Mouse (Mus musculus) mouse embryonic stem cell (cell line): ENCODE data around the gene Rsg1.

Experiments
- in situ Hi-C, 2 experiments: fragments of 300-500 bp; cut with MboI; formaldehyde crosslinking; loops; 1 replicate in 1 of 2; 3 replicates in 1 of 2; pipeline ENCODE4 v1.14.3; 2019 to 2020; ENCODE audit warnings: low sequenced_read_pairs in 2 of 2, low pct_unique_long_range_greater_than_20kb in 1 of 2, mixed read lengths in 1 of 2; ENCODE audit not compliant: unreplicated experiment in 1 of 2

The Rsg1 gene

DNA sequence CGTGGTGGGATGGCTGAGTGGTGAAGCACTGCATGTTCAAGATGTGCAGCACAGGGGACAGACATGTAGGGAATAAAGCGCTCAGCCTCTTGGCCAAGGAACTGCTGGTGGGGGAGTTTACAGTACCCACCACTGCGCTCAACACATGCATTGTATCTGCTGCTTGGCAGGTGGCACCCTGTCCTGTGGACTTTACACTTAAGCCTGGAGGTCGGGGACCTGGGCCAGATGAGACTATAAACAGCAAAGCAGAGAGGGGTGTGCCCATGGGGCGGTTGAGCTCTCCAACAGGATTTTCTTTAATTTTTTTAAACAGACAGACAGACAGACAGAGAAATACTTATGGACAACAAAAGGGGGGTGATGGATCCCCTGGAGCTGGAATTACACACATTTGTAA, 6.7 kb upstream of the Rsg1 start:
- in situ Hi-C loops = no loop called here

DNA sequence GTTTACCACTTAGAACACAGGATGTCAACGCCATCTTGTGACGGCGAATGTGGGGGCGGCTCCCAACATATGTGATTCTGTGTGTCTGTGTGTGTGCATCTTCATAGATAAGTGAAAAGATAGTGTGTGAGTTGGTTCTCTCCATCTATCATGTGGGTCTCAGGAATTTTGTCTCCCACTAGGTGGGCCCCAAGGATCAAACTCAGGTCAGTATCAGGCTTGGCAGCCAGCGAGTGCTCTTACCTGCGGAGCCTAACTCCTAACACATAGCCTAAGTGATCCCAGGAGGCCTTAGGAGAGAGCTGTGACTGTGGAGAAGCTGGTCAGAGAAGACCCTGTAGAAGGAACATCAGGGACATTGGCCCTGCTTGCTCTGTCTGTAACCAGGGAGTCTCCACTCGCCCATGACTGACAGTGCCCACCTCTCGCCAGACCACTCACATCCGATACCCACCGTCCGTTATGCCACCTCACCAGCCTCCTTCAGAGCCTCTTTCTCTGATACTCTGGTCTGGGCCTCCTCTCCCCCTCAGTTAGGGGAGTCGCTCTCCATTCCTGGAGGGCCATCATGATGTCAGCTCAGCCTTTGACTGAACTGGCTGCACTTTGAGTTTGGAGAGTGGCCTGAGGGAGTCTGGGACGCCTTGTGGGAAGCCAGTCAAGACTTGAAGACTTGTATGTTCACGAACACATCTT, 3.1 kb upstream of the Rsg1 start:
- in situ Hi-C loops = no loop called here

DNA sequence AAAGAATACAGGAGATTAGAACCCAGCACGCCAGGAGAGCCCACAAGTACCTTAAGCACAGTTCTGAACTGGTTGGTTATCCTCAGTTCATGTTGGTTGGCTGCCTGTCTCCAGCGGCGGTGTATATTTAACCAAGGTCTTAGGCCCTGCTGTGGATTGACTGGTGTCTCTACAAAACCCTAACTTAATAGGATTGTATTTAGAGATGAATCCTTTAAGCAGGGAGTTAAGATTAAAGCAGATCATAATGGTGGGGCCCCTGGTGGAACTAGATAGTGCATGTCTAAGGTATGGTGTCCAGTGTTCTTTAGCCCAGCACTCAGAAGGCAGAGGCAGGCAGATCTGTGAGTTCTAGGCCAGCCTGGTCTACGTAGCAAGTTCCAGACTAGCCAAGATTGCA, 2.1 kb upstream of the Rsg1 start:
- in situ Hi-C loops = no loop called here

DNA sequence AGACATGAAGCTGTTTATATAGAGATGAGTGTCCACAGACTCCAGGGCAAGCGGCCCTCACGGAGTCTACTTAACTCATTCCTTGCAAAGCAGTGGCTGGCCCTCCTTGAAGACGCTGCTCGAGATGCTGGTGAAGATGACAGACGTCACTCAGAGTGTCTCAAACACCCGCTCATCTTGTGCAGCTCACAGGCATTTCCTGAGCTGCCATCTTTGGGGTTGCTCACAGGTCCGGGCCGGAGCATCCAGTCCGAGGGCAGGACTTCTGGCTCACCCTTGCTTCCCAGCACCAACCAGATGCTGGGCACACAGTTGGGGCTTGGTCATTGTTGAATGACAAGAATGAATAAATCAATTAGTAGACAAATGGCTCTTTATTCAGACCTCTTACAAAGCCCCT, 864 bp upstream of the Rsg1 start:
- in situ Hi-C loops = no loop called here

DNA sequence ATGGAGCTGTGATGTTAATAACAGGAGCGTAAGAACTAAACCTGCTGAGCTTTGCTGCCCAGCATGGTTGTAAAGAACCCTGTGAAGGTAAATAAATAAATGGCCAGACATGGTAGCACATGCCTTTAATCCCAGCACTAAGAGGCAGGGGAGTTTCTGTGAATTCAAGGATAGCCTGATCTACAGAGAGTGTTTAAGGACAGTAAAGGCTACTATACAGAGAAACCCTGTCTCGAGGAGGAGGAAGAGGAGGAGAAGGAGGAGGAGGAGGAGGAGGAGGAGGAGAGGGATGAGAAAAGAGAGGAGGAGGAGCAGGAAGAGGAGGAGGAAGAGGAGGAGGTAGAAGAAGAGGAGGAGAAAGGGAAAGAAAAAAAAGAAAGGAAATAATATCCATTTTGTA, 414 bp upstream of the Rsg1 start:
- in situ Hi-C loops = no loop called here

DNA sequence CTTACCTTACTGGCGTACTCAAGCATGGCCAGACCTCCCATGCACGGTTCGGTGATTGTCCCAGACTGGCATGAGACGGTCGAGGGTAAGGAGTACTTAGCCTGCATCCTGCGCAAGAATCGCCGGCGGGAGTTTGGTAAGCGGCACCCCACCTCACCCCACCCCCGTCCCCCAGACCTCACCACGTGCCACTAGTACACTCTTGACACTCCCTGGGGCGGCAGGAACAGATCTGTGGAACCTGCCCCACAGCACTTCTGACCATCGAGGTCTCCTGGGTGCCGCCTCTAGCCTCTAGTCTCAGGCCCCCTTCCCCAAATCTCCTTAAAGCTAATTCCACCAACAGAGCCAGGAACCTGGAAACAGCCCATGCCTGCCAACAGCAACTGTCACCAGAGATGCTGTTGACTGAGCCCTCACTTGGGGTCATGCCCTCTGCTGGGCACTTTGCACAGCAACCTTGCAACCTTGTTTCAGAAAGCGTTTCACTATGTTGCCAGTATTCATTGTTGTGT, 638 bp downstream of the Rsg1 start:
- in situ Hi-C loops = no loop called here

DNA sequence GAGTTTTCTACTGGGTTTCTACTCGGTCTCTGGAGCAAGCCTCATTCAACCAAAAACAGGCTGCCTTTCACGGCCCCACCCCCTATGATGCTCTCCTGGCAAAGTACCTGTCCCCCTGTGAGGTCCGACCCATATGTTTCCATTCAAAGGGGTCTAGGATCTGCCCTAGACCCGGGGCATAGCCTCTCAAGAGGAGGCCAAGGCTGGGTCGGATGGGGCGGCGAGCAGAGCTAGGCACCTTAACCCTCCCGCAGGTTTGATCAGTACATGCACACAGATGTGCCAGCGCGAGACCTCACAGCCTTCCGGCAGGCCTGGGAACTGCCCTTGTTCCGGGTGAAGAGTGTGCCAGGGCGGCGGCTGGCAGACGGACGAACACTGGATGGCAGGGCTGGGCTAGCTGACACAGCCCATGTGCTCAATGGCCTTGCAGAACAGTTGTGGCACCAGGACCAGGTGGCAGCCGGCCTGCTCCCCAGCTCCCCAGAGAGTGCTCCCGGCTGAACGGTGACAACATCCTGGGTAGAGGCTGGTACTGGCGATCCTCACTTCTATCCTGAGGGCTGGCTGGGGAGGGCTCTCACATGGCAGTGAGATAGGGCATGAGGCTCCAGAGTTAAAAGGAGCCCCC, 5.9 kb downstream of the Rsg1 start:
- in situ Hi-C loops = no loop called here

DNA sequence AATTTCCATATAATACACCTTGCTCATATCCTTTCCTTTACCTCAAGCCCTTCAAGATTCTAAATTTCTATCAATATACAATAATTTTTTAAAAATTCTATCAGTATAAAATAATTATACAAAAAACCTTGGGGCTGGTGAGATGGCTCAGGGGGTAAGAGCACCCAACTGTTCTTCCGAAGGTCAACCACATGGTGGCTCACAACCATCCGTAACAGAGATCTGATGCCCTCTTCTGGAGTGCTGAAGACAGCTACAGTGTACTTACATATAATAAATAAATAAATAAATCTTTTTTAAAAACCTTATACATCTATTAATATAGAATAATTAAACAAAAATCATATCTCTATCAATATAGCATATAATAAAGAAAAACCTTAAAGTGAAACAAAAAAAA, 8.1 kb downstream of the Rsg1 start:
- in situ Hi-C loops = no loop called here

DNA sequence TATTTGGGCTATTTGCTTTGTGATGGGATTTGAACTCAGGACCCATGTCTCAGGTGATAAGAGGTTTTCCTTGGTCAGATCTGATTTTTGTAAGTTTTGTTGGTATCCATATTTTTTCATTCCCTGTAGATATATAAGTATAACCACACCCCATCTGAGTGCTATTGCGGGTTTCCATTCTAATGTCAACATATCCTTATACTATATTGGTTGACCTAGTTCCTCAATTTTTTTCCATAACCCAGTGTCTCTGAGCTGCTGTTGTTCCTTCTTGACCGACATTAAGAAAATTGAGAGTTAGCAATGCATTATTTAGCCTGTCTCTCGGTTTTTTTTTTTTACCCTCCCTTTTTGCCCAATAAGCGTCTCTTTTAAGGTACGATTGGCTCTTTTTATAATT, 9.0 kb downstream of the Rsg1 start:
- in situ Hi-C loops = no loop called here

DNA sequence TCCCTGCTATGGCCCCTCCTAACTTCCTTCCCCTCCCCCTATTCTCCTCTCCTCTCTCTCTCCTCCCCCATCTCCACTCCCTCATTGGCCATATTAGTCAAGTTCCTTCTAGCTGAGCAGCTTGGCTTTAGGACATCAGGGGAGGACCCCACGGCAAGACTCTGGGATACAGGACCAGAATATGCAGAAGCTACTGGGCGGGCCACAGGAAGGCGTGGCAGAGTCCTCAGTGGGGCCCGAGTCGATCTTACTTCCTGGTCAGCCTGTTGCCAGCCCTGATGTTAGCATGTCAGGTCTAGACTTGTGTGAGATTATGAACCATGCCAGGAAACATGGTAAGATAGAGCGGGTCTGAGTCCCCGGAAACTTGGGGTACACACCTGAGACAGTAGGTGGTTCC, 14.9 kb downstream of the Rsg1 start:
- in situ Hi-C loops = no loop called here

DNA sequence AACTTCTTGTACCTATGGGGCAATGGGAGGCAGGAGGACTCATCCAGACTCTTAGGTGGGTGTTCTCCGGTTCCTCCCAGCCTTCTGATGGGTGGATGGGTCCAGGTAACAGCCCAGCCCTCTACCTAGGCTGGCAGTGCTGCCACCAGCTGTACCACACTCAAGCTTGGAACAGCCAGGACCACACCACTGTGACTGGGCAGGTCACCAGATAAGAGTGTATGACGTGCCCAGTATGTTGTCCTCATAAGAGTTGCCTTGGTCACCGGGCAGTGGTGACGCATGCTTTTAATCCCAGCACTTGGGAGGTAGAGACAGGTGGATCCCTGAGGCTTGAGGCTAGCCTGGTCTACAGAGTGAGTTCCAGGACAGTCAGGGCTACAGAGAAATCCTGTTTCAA, 19.4 kb downstream of the Rsg1 start:
- in situ Hi-C loops = no loop called here

DNA sequence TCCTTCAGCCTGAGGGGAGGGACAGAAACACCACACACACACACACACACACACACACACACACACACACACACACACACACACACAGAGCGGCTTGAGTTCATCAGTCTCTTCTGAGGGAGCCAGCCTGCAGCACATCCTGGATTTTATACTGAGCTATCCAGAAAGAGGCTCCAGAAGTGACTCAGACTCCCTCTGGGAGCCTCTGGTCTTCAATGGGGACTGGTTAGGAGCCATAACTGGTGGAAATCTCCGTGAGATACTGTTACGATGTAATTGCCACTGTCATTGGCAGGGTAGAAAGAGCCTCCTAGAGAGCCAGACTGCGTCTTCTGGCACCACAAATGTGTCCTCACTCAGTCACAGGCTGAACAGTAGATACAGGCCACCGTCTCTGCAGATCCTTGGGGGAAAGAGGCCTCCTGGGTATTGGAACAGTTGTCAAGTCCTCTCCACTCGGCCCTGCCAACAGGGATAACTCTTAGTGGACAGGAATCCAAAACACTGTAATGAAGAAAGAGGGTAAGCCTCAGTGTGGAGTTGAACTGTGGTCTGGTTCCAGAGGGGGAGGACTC, 21.9 kb downstream of the Rsg1 start:
- in situ Hi-C loops = no loop called here

DNA sequence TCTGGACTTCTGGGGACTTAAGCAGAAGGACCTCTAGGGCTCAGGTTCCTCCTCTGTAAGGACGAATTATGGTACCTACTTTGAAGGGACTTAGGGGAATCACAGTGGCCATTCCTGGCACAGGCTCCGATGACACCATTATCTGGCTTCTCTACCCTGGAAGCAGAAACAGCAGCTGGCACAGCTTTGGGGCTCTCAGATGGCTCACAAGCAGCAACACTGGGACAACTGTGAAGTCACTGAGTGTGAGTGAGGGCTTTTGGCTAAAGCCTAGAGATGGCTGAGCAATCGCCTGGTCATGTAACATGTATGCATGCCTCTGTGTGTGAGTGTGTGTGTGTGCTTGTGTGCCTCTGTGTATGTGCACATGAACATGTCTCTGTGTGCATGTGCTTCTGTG, 23.1 kb downstream of the Rsg1 start:
- in situ Hi-C loops = no loop called here

DNA sequence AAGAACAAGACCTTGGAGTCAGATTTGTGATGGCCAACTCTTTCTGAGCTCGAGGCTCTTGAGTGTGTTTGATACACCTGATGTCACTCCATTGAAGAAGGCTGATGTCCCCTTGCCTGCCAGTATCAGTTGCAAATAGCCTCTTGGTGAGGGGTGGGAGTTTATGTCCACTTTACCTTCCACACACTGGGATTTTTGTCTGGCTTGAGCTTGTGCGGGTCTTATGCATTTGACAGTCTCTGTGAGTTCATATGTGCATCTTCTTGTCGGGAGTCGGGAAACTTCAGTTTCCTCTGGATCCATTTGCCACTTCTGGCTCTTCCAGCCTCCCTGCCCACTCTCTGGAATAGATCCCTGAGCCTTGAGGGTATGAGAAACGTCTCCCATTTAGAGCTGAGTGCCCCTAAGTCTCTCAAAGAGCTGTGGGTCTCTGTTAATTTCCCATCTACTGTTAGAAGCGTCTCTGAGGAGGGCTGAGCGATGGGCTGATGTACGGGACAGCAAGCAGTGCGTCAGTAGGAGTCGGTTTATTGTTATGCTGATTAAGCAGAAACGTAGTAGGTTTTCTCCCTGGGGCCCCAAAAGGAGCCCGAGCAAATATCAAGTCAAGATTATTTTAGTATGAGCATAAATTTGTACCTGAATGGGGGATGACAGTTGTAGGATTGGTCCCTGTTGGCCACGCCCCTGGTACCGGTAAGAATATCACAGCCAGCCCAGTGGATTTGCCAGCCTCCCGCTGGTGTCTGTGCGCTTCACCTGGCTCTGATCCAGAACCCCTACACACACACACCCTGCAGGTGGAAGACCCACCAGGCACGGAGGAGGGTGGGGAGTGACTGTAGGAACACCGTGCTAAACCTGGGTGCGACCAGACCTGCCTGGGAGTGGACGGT, 25.0 kb downstream of the Rsg1 start:
- in situ Hi-C loops = no loop called here

DNA sequence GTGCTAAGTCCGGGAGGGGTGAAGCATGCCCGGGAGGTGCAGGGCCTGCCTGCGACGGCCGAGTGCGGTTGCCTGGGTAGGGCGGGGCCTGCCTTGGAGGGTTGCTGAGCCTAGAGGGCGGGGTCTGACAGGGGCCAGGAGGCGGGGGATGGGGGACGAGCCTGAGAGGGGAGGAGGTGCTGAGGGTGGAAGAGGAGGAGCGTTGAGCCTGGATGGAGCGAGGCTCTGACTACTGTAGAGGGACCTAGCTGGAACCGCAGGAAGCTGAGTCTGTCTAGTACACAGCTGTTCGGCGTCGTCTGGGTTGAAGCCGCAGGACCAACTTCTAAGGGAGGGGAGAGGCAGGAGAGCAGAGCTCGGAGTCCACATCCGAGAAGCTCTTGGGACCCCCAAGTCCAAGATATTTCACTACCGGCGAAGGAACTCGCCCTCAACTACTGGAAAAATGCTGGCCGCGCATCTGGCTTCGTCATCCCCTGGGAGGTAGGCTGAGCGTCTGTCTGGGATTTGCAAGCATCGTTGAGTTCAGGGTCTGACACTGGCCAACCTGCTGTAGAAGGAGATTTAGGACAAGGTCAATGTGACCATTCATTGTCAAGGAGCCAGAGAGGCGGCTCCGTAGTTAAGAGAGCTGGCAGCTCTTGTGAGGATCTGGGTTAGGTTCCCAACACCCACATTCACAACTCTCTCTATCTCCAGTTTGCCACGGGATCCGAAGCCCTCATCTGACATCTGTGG, 25.8 kb downstream of the Rsg1 start, which contains the start of gene Arhgef19:
Gene Arhgef19 (plus strand): TSS at position 112 of the 738 bp plus-strand sequence.
- in situ Hi-C loops = no loop called here

DNA sequence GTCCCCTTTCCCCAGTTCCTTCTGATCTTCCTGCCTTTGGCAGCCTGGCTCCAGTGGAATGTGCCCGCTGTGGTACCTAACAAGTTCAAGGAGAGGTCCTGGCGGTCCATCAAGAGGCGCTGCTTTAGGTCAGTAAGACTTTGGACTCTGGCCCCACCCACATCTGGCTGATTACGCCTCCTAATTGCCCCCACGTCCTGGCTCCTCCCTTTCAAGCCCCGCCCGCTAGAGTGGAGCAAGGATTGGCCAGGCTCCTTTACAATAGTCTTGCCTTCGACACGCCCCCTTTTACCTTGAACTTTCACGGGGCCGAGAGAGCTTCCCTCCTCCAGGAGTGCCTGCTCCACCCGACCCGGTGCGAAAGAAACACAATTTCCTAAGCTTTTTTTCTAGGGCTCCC, 26.9 kb downstream of the Rsg1 start:
- in situ Hi-C loops = no loop called here

DNA sequence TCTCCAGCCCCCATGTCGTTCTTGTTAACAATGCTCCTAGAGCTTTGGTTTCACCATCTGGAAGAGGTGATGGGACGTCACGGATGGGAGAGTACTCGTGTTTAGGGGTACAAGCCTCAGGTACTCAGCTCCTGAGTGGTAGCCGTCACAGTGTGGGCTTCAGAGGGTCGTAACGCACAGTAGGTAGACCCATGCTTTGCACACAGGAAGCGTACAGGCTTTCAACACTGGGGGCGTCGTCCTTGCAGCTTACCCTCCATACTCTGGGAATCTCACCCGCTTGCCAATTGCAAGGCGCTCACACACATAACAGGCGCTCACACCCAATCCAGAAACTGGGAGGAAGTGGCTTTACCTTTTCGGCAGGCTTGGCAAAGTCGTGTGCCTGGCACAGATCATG, 28.1 kb downstream of the Rsg1 start:
- in situ Hi-C loops = no loop called here

DNA sequence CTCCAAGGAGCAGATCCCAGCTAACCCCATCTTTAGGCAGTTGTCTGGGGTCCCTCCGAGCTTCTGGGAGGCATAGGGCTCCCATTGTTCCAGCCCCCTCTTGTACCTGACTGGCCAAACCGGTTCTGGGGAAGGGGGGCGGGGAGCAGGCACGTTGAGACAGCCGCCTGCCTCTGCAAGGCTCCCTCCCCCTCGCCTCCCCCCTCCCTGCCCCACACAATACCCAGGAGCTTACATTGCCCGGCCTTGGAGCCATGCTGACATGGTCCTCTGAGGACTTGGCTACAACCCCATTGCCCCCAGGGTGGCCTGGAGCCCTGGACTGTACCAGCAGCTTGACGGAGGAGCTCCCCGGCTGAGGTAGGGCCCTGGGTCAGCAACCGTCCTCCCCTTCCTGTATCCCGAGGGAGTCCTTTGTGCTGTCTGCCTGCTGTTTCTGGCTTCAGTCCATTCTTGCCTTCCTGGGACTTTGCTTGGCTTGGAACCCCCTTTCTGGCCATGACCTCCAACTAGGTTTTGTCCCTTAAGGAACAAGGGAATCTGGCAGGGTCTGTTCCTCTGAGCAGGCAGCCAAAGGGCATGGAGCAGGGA, 29.0 kb downstream of the Rsg1 start:
- in situ Hi-C loops = no loop called here
